Mouse (Mus musculus): ENCODE data around the gene Sstr1.

Gene Sstr1

DNA sequence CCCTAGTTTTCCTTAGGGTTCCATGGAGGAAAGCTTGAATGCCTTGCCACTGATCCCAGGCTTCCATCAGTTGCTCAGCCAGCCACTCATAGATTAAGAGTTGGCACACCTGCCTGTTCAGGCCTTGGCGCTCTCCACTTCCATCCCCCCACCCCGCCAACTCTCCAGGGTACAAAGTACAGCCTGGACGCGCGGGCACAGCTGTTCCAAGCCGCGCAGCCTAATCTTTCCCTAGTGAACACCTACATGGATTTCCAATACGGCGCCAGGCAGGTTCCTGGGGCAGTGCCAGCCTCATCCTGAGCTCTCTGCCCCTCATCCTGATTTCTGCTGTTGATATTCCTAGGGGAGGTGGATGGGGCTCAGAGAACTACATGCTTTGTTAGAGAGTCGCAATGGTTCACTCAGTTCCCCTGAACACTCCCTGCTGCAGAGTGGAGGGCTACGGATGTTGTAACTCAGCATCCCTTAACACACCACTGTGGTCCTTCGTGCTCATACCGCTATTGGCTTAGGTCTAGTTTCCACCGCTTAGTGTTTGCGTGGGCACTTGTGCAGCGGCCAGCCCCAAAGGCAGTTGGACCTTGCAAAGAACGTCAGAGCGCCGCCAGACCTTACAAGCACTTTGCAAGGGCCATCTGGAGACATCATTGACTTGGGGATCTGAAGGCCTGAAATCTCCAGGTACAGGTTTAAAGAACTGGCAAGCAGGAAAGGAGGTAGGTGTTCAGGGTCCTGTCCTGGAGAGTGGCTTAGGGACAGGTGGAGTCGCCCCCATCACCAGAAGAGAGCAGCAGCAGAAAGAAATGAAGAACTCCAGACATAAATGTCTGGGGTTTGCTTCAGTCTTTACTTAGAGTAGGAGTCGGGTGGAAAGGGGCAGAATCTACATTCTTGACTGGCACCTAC lies at the start of gene Sstr1:
Sstr1 (plus strand) TSS at position 610 of the 909 bp plus-strand sequence.
- DNase-seq (ENCODE audit: low spot score in 2 of 2), result no peak

DNA sequence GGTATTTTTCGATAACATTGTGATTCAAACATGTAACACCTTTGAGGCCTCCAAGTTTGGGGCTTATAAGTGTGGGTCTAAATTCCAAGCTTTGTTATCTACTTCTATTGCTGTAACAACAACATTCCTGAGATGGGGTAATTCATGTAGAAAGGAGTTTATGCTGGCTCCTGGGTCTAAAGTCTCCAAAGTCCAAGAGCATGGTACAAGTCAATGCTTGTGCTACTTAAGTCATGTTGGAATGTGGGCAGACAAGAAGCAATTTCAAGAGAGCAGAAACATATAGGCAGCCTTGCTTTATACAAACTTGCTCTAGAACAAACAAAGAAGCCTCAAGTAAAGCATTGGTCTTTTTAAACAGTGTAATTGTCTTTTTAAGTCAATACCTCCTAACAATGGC lies 12.8 kb upstream of the Sstr1 start:
- DNase-seq (ENCODE audit: low spot score in 2 of 2), result no peak

DNA sequence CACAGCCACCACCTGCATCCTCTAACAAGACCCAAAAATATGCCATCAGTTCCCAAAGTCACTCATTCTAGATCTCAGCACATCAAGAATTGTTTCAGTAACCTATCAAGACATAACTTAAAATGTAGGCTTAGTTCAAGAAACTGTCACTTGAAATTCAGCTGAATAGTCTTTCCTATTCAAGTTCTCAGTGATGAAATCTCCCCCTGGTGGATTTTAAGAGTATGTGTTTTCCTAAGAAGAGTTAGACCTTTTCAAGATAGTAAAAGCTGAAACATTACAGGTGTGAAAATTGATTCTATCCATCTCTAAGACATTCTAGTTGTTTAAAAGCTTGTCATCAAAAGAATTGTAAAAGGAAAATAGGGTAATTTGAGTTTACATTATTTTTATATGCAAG lies 10.4 kb upstream of the Sstr1 start:
- DNase-seq (ENCODE audit: low spot score in 2 of 2), result no peak

DNA sequence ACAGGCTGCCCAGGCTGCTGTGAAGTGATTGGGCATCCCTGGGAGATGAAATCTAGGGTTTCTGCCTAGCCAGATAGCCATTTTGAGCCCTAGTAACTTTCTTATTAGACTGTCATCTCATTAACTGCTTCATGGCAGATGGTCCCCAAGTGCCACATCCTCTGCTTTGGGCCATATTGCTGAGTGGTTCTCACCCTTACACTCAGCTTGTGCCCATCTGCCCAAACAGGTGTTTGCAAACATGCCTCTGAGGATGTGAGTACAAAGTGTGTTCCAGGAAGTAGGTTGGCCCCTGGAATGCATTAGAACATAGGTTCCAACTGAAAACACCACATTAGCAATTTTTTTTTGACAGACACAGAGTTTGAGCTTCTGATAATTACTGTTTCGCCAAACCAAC lies 3.6 kb upstream of the Sstr1 start:
- no peak for DNase-seq (ENCODE audit: low spot score in 2 of 2)

DNA sequence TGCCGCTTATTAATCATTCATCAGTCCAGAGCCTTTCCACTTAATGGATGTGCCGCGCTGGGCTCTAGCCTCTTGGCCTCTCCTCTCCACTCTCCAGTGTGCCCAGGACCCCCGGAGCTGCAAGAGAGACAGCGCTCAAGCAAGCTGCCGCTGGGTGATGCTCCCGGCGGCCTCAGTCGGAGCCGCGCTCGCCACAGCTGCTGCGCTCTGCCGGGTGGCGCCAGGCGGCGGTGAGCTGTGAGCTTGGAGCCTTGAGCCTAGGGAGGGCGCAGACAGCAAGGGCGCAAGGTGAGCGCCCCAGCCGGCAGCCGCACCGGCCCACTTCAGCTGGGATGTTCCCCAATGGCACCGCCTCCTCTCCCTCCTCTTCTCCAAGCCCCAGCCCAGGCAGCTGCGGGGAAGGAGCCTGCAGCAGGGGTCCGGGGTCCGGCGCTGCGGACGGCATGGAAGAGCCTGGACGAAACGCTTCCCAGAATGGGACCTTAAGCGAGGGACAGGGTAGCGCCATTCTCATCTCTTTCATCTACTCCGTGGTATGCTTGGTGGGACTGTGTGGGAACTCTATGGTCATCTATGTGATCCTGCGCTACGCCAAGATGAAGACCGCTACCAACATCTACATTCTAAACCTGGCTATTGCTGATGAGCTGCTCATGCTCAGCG lies 820 bp downstream of the Sstr1 start:
- peak in 1 of 2 experiments; percentile 38 for DNase-seq (ENCODE audit: low spot score in 2 of 2)

DNA sequence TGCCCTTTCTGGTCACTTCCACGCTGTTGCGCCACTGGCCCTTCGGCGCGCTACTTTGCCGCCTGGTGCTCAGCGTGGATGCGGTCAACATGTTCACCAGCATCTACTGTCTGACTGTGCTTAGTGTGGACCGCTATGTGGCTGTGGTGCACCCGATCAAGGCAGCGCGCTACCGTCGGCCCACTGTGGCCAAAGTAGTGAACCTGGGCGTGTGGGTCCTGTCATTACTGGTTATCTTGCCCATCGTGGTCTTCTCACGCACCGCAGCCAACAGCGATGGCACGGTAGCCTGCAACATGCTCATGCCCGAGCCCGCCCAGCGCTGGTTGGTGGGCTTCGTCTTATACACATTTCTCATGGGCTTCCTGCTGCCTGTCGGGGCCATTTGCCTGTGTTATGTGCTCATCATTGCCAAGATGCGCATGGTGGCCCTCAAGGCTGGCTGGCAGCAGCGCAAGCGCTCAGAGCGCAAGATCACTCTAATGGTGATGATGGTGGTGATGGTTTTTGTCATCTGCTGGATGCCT lies 1.4 kb downstream of the Sstr1 start:
- DNase-seq (ENCODE audit: low spot score in 2 of 2), result peak in 1 of 2 experiments; percentile 31

DNA sequence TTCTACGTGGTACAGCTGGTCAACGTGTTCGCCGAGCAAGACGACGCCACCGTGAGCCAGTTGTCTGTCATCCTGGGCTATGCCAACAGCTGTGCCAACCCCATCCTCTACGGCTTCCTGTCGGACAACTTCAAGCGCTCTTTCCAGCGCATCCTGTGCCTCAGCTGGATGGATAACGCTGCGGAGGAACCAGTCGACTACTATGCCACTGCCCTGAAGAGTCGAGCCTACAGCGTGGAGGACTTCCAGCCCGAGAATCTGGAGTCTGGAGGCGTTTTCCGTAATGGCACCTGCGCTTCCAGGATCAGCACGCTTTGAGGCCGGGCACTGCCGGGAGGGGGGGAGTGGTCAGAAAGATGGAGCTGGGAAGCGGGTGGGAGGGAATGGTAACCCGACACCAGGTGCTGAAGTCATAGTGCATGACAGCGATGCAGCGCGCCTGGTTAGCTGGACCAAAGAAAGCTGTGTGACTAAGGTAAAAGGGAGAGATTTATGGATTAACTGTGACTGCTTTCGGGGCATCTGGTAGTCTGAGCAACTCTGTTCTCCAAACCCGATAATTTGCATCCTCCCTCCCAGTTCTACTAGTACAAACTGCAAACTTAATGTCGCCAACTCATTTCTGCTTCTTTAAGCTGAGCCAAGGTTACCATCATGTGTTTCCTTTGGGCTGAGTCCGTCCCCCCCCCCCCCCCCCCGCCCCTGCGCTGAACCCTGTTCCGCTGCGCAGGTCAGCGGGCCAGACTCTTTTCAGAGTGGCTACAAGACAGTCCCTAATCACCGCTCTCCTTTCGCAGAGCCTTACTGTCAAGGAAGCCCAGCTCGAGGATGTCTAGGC lies 2.1 kb downstream of the Sstr1 start:
- peak in 1 of 2 experiments; percentile 20 for DNase-seq (ENCODE audit: low spot score in 2 of 2)

DNA sequence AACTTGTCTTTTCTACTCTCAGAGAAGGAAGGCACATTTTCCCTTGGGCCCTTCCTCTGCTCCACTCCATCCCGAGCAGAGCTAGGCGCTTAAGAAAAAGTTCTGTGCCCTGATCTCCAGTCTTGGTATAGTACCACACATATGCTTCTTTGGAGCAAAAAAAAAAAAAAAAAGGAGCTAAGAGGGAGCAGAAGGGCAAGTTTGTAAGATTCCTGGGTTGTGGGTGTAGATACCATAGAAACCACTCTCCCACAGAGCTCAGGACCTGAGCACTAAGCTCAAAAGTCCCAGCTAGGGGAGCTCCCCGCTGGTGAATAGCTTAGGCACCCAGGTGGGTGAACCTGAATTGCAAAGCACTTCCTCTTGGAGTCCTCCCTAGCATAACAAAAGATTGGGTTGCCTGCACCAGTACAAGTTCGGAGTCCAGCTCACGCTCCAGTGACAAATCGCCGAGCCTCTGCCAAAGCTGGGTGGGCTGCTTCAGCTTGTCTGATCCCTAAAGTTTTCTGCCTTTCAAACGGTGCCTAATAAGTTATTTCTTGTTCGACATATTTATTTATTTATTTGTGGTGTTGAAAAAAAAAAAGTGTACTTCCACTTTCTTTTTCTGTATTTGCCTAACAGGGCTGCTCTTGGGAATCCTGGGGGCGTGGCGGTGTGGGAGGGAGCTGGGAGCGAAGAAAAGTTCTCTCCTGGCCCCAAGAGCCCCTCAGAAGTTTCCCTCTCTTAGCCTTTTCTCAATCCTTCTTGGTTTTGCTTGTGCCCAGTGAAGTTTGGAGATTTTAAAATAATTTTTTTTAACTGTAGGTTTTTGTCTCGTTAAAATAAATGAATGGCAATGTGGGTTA lies 2.9 kb downstream of the Sstr1 start:
- no peak for DNase-seq (ENCODE audit: low spot score in 2 of 2)

DNA sequence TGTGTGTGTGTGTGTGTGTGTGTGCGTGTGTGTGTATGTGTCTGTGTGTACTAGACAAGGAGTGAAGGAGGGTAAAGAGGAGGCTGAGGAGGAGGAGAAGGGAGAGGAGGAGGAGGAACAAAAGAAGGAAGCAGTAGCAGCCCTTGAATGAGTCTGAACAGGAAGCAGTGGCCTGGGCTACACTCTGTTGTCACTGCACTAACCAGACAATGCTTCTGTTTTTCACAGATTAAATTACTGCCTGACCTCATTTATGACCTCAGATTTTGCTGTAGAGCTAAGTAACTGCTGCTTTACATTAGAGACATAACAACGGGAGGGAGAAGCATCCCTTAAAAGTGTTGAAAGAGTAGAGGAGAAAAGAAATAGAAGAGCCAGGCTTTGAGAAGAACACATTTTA lies 4.6 kb downstream of the Sstr1 start:
- no peak for DNase-seq (ENCODE audit: low spot score in 2 of 2)

DNA sequence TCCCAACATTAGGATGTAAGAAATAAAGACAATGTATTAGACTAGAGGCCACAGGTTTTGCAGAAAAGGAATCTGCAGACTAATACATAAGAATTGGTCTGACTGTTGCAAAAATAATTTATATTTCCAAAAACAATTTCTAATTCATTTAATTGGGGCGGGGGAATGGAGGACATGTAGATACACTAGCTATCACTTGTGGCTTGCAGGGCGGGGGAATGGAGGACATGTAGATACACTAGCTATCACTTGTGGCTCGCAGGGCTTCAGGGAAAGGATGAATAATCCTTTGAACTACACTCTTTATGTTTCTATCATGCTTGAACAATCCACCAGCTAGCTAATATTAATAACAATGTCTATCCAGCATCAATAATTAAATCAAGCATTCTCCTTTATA lies 7.5 kb downstream of the Sstr1 start:
- no peak for DNase-seq (ENCODE audit: low spot score in 2 of 2)

DNA sequence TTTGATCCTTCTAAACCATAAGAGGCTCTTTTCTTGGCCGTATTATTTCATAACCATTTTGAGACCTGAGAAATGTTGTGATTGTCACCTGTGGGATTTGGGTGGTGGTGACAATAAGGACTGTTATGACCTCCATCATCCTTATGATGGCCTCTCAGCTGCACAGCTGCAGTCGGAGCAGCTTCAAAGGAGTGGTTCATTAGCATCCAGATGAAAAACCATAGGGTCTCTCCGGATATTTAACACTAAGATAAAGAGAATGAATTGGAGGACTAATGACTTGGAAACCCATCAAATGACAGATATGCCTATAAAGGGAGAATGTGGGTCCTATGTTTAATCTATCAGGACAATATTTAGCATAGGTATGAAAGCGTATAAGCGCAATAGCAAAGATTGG lies 14.1 kb downstream of the Sstr1 start:
- no peak for DNase-seq (ENCODE audit: low spot score in 2 of 2)

DNA sequence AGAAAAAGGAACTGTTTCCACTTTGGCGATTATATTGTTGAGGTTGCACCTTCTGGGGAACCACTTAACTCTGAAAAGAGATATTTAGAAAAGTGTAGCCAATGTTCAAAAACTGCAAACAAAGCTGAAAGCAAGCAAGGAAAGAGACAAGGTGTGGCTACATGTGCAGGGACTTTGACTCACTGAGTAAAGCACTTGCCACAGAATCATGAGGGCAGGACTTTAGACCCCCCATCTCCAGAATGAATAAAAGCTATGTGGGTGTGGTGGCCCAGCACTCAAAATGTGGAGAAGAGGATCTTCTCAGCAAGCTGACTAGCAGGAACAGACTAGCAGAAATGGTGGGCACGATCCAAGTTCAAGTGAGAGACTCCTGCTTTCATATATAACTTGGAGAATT lies 20.9 kb downstream of the Sstr1 start:
- DNase-seq (ENCODE audit: low spot score in 2 of 2), result no peak

DNA sequence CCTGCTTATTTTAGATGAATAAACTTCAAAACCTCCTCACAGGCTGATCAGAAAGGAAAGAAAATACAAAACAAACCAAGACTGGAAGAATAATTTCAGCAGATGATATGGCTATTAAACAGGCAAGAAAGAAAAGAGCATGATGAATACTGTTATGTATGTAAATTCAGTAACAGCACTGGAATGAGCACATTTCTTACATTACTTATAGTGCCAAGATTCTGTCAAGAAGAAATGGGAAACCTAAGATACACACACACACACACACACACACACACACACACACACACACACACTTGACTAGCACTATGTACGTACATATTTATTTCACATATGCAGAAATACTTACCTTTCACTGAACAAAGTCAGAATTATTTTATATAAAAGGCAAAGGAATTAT lies 40.3 kb downstream of the Sstr1 start:
- no peak for DNase-seq (ENCODE audit: low spot score in 2 of 2)
